Mouse (Mus musculus) bone marrow, adult 2 months (tissue): ENCODE results near the gene Kcnh5.

ENCODE experiments used
- CTCF ChIP-seq: fragments of 200-500 bp; IDR thresholded peaks from 2 replicates; pipeline ENCODE4 v1.5.1; 2011; ENCODE audit warnings: low read length, control low read depth; ENCODE audit not compliant: control insufficient read depth, insufficient read depth
- POLR2A ChIP-seq: fragments of 200-500 bp; IDR thresholded peaks from 2 replicates; pipeline ENCODE4 v1.6.1; 2011; ENCODE audit warnings: low read depth, mild to moderate bottlenecking, control low read depth, low read length, borderline replicate concordance; ENCODE audit not compliant: control insufficient read depth

DNA sequence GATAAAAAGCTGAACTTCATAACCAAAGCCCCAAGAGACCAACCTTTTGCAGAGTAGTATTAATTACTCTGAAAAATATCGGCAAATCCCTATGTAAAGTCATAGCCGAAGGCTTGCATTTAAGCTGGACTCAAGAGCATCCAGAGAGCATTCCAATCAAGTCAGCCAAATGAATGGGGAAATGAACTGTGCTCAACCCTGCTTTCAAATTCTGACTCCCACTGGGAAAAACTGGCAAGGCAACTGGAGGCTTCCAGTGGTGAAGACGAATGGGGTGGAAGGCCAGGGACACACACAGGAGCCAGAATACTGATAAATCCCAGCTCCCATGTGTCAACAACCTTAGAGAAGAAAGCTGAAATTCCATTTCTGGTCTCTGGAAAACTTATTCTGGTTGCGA, 115.4 kb downstream of the Kcnh5 start:
- TF ChIP-seq CTCF = no peak
- TF ChIP-seq POLR2A = no peak
